Mouse (Mus musculus) E14TG2a.4 (cell line): ENCODE results near the gene Sp100.
"Not testable (repeated sequence)": the region's sequence is repeated elsewhere in the genome, so short reads cannot be mapped to it uniquely, and the experiment has no call there.

Source experiments
- CTCF ChIP-seq: conservative IDR thresholded peaks from 2 replicates; pipeline ENCODE4 v1.5.1; 2014; ENCODE audit warnings: low read length
- NANOG ChIP-seq: IDR thresholded peaks from 2 replicates; pipeline ENCODE4 v1.6.1; 2014; ENCODE audit warnings: borderline replicate concordance, low read length, mixed read lengths
- POU5F1 ChIP-seq: IDR thresholded peaks from 2 replicates; pipeline ENCODE4 v1.6.1; 2014; ENCODE audit warnings: low read length, borderline replicate concordance

DNA sequence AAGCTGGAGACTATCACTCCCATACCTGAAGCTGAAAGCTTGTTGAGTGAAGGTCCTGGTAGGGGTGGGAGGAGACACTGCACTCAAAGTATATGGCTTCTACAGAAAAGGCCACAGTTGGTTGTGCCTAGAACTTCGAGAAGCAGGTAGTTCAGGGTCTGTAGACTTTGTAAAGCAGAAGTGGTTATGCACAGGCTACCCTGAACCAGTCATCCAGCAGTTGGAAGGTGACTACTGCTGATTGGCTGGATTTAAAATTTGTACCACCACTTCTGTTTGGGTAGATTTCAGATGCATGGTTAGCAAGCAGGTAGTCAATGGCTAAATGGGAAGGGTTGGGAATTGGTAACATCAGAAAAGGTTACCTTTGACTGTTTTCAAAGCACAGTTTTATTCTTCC lies 31.1 kb upstream of the Sp100 start:
- TF ChIP-seq CTCF, POU5F1, NANOG: not testable (repeated sequence)
